Mouse (Mus musculus) MEL (cell line): ENCODE measurements around the gene Gtf2h2.

Experiments
- CHD1 ChIP-seq: IDR thresholded peaks from 2 replicates; pipeline ENCODE4 v1.6.1; 2012; ENCODE audit warnings: low read depth, mild to moderate bottlenecking, inconsistent platforms, low read length, improper control_type of control experiment
- CTCF ChIP-seq, 3 experiments: IDR thresholded peaks in 2 of 3; conservative IDR thresholded peaks in 1 of 3; 2 replicates each; pipeline ENCODE4 v1.5.1; 2011 to 2012; ENCODE audit warnings: low read length in 3 of 3, low read depth in 2 of 3, mild to moderate bottlenecking in 2 of 3, improper control_type of control experiment in 1 of 3, inconsistent platforms in 1 of 3, mixed read lengths in 1 of 3, moderate library complexity in 1 of 3; ENCODE audit not compliant: control insufficient read depth in 1 of 3, insufficient read depth in 1 of 3, poor library complexity in 1 of 3, severe bottlenecking in 1 of 3
- MAFK ChIP-seq: IDR thresholded peaks from 2 replicates; pipeline ENCODE4 v1.6.1; 2011; ENCODE audit warnings: low read depth, mild to moderate bottlenecking, low read length, improper control_type of control experiment, borderline replicate concordance
- NELFE ChIP-seq: IDR thresholded peaks from 2 replicates; pipeline ENCODE4 v1.6.1; 2011; ENCODE audit warnings: low read depth, low read length, improper control_type of control experiment
- POLR2AphosphoS5 ChIP-seq: IDR thresholded peaks from 2 replicates; pipeline ENCODE4 v1.6.1; 2012; ENCODE audit warnings: low read depth, borderline replicate concordance, mild to moderate bottlenecking, inconsistent platforms, low read length, moderate library complexity, mixed read lengths
- TAL1 ChIP-seq: IDR thresholded peaks from 2 replicates; pipeline ENCODE4 v1.6.1; 2012; ENCODE audit warnings: mild to moderate bottlenecking, inconsistent platforms, low read length, moderate library complexity, mixed read lengths
- UBTF ChIP-seq: IDR thresholded peaks from 2 replicates; pipeline ENCODE4 v1.6.1; 2012; ENCODE audit warnings: low read depth, mild to moderate bottlenecking, inconsistent platforms, low read length, improper control_type of control experiment, moderate library complexity, borderline replicate concordance; ENCODE audit not compliant: insufficient read depth

- TF ChIP-seq CHD1 (no peak), CTCF (IDR thresholded peaks at IDR 0.05 in 2 of 3, conservative IDR thresholded peaks at IDR 0.05 in 1 of 3; ENCODE audit: control insufficient read depth in 1 of 3, insufficient read depth in 1 of 3, low read depth in 2 of 3, low read length in 3 of 3, poor library complexity in 1 of 3, severe bottlenecking in 1 of 3) (no peak), MAFK (no peak), POLR2AphosphoS5 (no peak), UBTF (no peak), TAL1 (no peak), NELFE (no peak)
Measured at GRCm38 (mm10) chr13:100495337-100495736, 3.0 kb upstream of the Gtf2h2 start.
